Mouse (Mus musculus): Measurements from ENCODE around the gene Cep57l1.

DNA sequence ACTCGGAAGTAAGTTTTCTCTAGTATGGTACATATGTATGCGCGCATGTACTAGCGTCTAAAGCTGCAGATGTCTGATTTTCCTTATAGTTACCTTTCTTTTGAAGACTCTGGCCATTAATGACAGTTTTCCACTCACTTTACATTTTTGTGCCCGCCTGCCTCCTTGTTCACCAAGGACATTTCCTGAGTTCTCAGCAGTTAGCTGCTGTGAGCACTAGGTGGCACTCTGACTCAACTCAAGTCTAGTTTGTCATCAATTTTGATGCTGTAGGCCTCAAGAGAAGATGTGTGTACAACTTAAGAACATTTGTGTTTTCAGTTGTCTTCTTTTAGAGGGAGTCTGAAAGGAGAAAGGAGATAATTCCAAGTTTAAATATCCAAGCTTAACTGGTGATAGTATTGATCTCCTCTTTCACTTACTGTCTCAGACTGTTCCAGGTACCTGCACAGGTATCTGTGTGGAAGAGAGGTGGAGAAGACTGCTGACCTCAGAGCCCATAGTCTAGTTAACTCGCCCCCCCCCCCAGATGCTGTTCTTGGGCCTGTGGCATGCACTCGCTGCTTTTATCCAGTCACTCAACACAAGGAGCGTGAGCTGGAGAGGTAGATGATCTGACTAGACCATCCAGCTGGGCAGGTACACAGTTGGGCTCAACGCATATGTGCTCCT, 21.3 kb upstream of the Cep57l1 start:
- TF ChIP-seq CTCF (conservative IDR thresholded peaks at IDR 0.05; ENCODE audit: low read length) (peak; percentile 70), POU5F1 (IDR thresholded peaks at IDR 0.05; ENCODE audit: borderline replicate concordance, low read length) (no peak)

All from E14TG2a.4 (cell line).